Mouse (Mus musculus): Measurements from ENCODE around the gene Mrpl20. TPM values are rescaled to one million over a fixed set of nuclear protein-coding genes. Genes with fewer than 3 reads are reported as not detected.

Mrpl20 gene
- total and polyA plus RNA-seq, 3 experiments, result 336 to 346 TPM; not detected in 1

DNA sequence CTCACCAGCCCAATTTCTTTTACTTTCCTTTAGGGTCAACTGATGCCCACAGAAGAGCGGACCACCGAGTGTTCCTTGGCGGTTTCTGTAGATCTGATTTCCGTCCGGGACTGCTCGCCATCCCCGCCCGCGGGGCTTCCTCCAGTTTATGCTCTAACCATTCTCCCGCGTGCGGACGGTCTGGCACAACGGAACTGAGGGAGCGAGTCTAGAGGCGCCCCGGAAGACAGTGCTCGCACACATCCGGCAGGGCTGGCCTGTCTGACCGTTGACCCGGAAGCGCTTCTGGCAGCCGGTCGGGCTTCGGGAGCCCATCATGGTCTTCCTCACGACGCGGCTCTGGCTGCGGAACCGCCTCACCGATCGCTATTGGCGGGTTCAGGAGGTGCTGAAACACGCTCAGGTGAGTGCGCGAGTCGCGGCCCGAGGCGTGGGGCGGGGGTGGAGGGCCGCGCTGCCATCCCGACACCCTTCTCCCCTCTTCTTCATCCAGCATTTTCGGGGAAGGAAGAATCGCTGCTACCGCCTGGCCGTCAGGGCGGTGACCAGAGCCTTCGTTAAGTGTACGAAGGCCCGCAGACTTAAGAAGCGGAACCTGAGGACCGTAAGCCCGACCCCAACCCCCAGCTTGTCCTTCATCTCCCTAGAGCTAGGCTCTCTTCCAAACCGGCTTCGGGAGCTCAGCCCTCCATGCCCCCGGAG lies 813 bp downstream of the Mrpl20 start:
- peak; percentile 80 for TF ChIP-seq KAT2A (conservative IDR thresholded peaks at IDR 0.05; ENCODE audit: low read depth, low read length)
- TF ChIP-seq SIN3A (IDR thresholded peaks at IDR 0.05; ENCODE audit: low read length), result peak; percentile 89
- TF ChIP-seq POLR2AphosphoS5 (IDR thresholded peaks at IDR 0.05; ENCODE audit: borderline replicate concordance, low read depth, low read length), result no peak
- peak; percentile 78; the same call in 1 of the 2 replicates for TF ChIP-seq POLR2AphosphoS2 (IDR thresholded peaks at IDR 0.05; ENCODE audit: low read length)
- no peak; the same call in 1 of the 2 replicates for TF ChIP-seq MAX (IDR thresholded peaks at IDR 0.05; ENCODE audit: low read length)
- TF ChIP-seq POLR2A (IDR thresholded peaks at IDR 0.05; ENCODE audit: control insufficient read depth in 1 of 2, insufficient read depth in 1 of 2, low read depth in 1 of 2, low read length in 2 of 2, poor library complexity in 1 of 2), result peak; percentile 73 to 75
- TF ChIP-seq USF2 (IDR thresholded peaks at IDR 0.05; ENCODE audit: borderline replicate concordance in 1 of 2, insufficient read depth in 1 of 2, low read depth in 1 of 2, low read length in 2 of 2), result no peak
- TF ChIP-seq MXI1 (IDR thresholded peaks at IDR 0.05; ENCODE audit: low read depth, low read length), result peak; percentile 89
- peak; percentile 75 for TF ChIP-seq ETS1 (IDR thresholded peaks at IDR 0.05; ENCODE audit: low read depth, low read length)
- peak in 1 of 2 experiments; percentile 38; a peak in 1 of 4 replicates for TF ChIP-seq EP300 (IDR thresholded peaks at IDR 0.05; ENCODE audit: low read depth in 1 of 2, low read length in 2 of 2)
- TF ChIP-seq TCF12 (IDR thresholded peaks at IDR 0.05; ENCODE audit: low read depth, low read length), result peak; percentile 84
- peak; percentile 86 for TF ChIP-seq ELF1 (IDR thresholded peaks at IDR 0.05; ENCODE audit: low read depth, low read length)
- TF ChIP-seq MYC (IDR thresholded peaks at IDR 0.05; ENCODE audit: low read depth, low read length), result no peak; the same call in 1 of the 2 replicates
- peak; percentile 96 for TF ChIP-seq HCFC1 (IDR thresholded peaks at IDR 0.05; ENCODE audit: low read depth, low read length)
- TF ChIP-seq MAZ (IDR thresholded peaks at IDR 0.05; ENCODE audit: low read depth, low read length), result peak; percentile 84; the same call in 1 of the 2 replicates
- no peak for TF ChIP-seq GABPA (IDR thresholded peaks at IDR 0.05; ENCODE audit: low read depth, low read length)
- peak; percentile 68 for TF ChIP-seq CHD2 (IDR thresholded peaks at IDR 0.05; ENCODE audit: low read length)
- peak; percentile 54; the same call in 1 of the 2 replicates for TF ChIP-seq UBTF (IDR thresholded peaks at IDR 0.05; ENCODE audit: borderline replicate concordance, insufficient read depth, low read depth, low read length)
- TF ChIP-seq NELFE (IDR thresholded peaks at IDR 0.05; ENCODE audit: low read depth, low read length), result peak; percentile 93
- no peak for TF ChIP-seq NRF1 (IDR thresholded peaks at IDR 0.05; ENCODE audit: insufficient read depth, low read depth, low read length, poor library complexity, severe bottlenecking)
- TF ChIP-seq USF1 (IDR thresholded peaks at IDR 0.05; ENCODE audit: low read depth, low read length), result no peak; the same call in 1 of the 2 replicates
- peak; percentile 81 for TF ChIP-seq TBP (IDR thresholded peaks at IDR 0.05; ENCODE audit: low read depth, low read length)
- 0 out of 2 replicates have a peak, but pooled peaks have one; percentile 18 for TF ChIP-seq RCOR1 (IDR thresholded peaks at IDR 0.05; ENCODE audit: low read depth, low read length)
- Histone ChIP-seq H3K79me2 (ENCODE audit: control insufficient read depth, insufficient read depth, low read length, poor library complexity) (peaks cover 27% of the 10 kb centered on the region), H3K9me3 (replicated peaks; ENCODE audit: insufficient read depth, low read length) (no peaks in the 10 kb centered on the region), H3K36me3 (ENCODE audit: control insufficient read depth in 1 of 2, insufficient read depth in 2 of 2, low read length in 2 of 2) (peaks cover 5 to 24% of the 10 kb centered on the region in 2 experiments), H3K4me3 (ENCODE audit: control insufficient read depth in 1 of 2, insufficient read depth in 1 of 2, low read depth in 2 of 2, low read length in 2 of 2) (peak overlapping the region; percentile 77 to 93), H3K9ac (ENCODE audit: control insufficient read depth, low read depth, low read length, poor library complexity, severe bottlenecking) (peak overlapping the region; percentile 90), H3K27ac (ENCODE audit: control insufficient read depth, low read depth, low read length) (peak overlapping the region; percentile 78), H3K27me3 (ENCODE audit: control insufficient read depth in 1 of 2, insufficient read depth in 2 of 2, low read length in 2 of 2) (no peaks in the 10 kb centered on the region), H3K4me1 (ENCODE audit: control insufficient read depth in 1 of 2, insufficient read depth in 2 of 2, low read length in 2 of 2) (peaks cover 11 to 15% of the 10 kb centered on the region in 2 experiments)
- DNase-seq (ENCODE audit: low read depth, low spot score), result peak; percentile 98

All from MEL (cell line).